Mouse (Mus musculus) liver, adult 2 months (tissue): ENCODE measurements around the gene Grin3b. TPM values are rescaled to one million over a fixed set of nuclear protein-coding genes. Genes with fewer than 3 reads are reported as not detected.
A peak's percentile ranks its signal among the peaks of the same experiment; 100 is the strongest.

ENCODE experiments used
- DNase-seq: peaks from one replicate; pipeline ENCODE4 v3.0.0-alpha.2; 2011; ENCODE audit warnings: low read depth, low spot score; ENCODE audit errors: extremely low read depth
- H3K27ac ChIP-seq: fragments of 200-500 bp; replicated peaks from 2 replicates; pipeline ENCODE4 v1.5.1; 2012; ENCODE audit warnings: low read depth, mild to moderate bottlenecking, control low read depth, inconsistent platforms, low read length; ENCODE audit not compliant: insufficient read depth
- H3K27me3 ChIP-seq: fragments of 200-500 bp; 2 replicates; pipeline ENCODE4 v1.6.1; 2012; ENCODE audit warnings: mild to moderate bottlenecking, moderate library complexity, low read length, inconsistent platforms; ENCODE audit not compliant: control insufficient read depth, insufficient read depth
- H3K36me3 ChIP-seq: fragments of 200-500 bp; 2 replicates; pipeline ENCODE4 v1.6.1; 2012; ENCODE audit warnings: low read length, inconsistent platforms; ENCODE audit not compliant: control insufficient read depth, insufficient read depth
- H3K4me1 ChIP-seq: fragments of 200-500 bp; 2 replicates; pipeline ENCODE4 v1.6.1; 2011; ENCODE audit warnings: low read length; ENCODE audit not compliant: control insufficient read depth, insufficient read depth
- H3K4me3 ChIP-seq: fragments of 200-500 bp; 2 replicates; pipeline ENCODE4 v1.5.1; 2011; ENCODE audit warnings: low read depth, mild to moderate bottlenecking, control low read depth, low read length, moderate library complexity; ENCODE audit not compliant: insufficient read depth
- H3K79me2 ChIP-seq: fragments of 200-500 bp; 2 replicates; pipeline ENCODE4 v1.6.1; 2012; ENCODE audit warnings: inconsistent platforms, mild to moderate bottlenecking, low read length, moderate library complexity; ENCODE audit not compliant: control insufficient read depth, insufficient read depth
- H3K9ac ChIP-seq: fragments of 200-500 bp; 2 replicates; pipeline ENCODE4 v1.6.1; 2012; ENCODE audit warnings: low read depth, mild to moderate bottlenecking, control low read depth, inconsistent platforms, low read length
- CTCF ChIP-seq: fragments of 200-500 bp; IDR thresholded peaks from 2 replicates; pipeline ENCODE4 v1.5.1; 2011; ENCODE audit warnings: low read depth, low read length, control low read depth
- POLR2A ChIP-seq: fragments of 200-500 bp; IDR thresholded peaks from 2 replicates; pipeline ENCODE4 v1.6.1; 2011; ENCODE audit warnings: low read length, control low read depth; ENCODE audit not compliant: insufficient read depth; ENCODE audit errors: extremely low read depth
- WGBS: fragments of 180-500 bp; shearing (Covaris S2); methylation state at CpG from one replicate; pipeline ENCODE4 v1.1.7; 2018; 5-methylcytosine and 5-hydroxymethylcytosine counted together
- polyA plus RNA-seq: library from polyadenylated mRNA; depleted of rRNA; stranded (reverse); fragments of >200 nt; gene quantifications from 2 replicates; pipeline ENCODE4 v1.2.3, GENCODE M21; 2012
- total RNA-seq: library from RNA; depleted of rRNA; stranded (reverse); fragments of >200 nt; gene quantifications from 2 replicates; pipeline ENCODE4 v1.2.3, GENCODE M21; 2014

Grin3b gene
- total and polyA plus RNA-seq, 2 experiments = 0.18 to 0.45 TPM

DNA sequence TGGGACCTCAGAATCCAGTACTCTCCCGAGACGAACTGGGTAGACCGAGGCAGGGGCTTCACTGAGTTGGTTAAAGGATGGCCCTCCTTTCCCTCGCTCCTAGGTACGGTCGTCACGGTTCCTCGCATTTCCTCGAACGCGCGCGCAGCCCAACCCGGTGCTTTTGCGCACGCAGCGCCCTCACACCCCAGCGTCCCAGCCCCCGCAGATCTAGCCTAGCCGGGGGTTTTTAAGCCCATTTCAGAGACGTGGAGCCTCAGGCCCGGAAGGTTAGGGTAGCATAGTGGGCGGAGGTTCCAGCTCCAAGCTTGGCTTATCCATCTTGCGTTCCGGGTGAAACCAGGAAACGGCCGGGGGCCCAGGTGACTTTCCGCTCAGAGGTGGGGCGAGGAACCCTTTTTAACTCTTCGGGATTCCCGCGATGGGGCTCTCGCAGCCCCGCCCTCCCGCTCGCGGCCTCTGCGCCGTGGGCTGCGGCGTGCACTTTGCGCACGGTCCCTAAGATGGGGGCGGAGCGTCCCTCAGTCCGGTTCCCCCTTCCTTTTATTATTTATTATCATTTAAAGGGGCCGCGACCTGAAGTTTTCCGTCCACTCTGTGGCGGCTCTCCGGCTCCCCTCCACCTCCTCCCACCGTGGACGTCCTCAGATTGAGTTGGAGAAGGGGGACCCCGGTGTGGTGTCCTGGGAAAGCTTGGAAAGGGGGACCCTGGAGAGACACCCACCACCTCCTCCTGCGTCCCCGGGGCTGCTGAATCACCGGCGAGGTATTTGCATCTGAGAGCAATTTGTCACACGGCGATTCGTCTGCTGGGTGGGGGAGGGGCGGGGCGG lies 43.8 kb upstream of the Grin3b start, which contains the start of gene Arid3a:
Gene Arid3a, plus strand, starts transcription at position 553 of the 833 bp plus-strand sequence.
- Histone ChIP-seq H3K27me3 (no peaks in the 10 kb centered on the region; the same call in 1 of the 2 replicates), H3K9ac (peak within 1 kb of the TSS; percentile 87), H3K36me3 (no peaks in the 10 kb centered on the region), H3K4me3 (peak within 1 kb of the TSS; percentile 88), H3K4me1 (peaks cover 8% of the 10 kb centered on the region), H3K79me2 (no peaks in the 10 kb centered on the region), H3K27ac (peak within 1 kb of the TSS; percentile 66)
- under 1% methylated on average over 63 of the region's 63 CpGs for WGBS
- peak; percentile 60 for DNase-seq
- no peak for TF ChIP-seq CTCF
- TF ChIP-seq POLR2A = no peak

DNA sequence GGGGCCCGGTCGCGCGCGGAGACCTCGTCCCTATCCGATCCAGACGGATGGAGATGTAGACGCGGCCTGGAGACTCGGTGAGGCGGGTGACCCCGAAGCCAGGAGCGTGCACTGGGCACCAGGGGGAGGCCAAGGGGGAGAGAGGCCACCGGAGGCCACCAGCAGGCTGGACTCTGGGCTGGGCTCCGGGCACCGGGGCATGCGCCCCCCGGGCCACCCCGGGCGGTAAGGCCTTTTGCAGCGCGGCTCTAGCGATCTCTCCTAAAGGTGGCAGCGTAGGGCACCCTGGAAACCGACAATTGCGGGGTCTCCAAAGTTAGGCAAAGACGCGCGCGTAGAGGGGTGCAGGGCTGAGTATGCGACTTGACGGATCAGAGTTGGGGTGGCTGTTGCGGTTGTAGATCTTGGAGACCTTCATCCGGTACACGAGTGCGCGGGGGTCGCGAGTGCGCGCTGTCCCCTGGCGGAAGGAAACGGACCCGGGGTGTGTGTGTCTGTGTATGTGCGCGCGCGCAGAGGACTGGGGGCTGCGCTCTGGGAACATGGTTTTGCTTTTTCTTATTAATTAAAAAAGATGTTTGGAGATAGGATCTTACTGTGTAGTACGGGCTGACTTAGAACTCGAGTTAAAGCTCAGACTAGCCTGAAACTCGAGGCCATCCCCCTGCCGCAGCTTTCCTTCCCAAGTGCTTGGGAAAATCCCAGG lies 43.0 kb upstream of the Grin3b start:
- WGBS = under 1% methylated on average over 54 of the region's 54 CpGs
- TF ChIP-seq CTCF = peak; percentile 11; the same call in 1 of the 2 replicates
- TF ChIP-seq POLR2A = no peak
- Histone ChIP-seq H3K9ac (peak overlapping the region; percentile 87), H3K79me2 (no peaks in the 10 kb centered on the region), H3K36me3 (no peaks in the 10 kb centered on the region), H3K4me1 (peaks cover 8% of the 10 kb centered on the region), H3K27ac (peak overlapping the region; percentile 31), H3K4me3 (peak overlapping the region; percentile 88), H3K27me3 (no peaks in the 10 kb centered on the region)
- no peak for DNase-seq

DNA sequence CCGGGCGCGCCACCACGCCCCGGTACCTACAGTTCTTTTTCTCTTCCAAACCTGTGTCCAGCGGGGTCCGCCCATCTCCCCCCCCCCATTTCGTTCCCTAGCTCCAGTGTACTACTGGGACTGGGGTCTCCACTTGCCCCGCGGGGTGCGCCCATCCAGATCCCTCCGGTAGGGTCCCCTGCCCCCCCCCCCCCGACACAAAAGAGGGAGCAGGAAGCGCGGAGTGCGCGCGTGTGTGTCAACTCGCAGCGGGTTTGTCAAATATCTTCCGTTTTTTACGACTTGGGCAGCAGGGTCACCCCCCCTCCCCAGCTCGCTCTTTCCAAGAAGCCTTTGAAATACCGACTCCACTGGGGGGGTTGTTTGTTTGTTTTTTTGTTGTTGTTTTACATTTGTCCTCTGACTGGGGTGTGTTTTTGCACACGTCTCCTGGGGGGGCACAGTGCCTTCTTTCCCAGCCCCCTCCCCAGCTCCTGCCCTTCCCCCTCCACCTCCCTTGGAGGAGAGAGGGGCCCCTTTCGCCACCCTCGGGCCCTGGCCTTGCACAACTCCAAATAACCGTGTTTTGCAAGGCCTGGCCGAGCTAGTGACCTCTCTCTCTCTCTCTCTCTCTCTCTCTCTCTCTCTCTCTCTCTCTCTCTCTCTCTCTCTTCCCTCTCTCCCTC lies 42.4 kb upstream of the Grin3b start:
- H3K27ac ChIP-seq = no peak overlapping the region
- peaks cover 10% of the 10 kb centered on the region for H3K4me1 ChIP-seq
- peak overlapping the region; percentile 88 for H3K4me3 ChIP-seq
- H3K9ac ChIP-seq = peak overlapping the region; percentile 87
- H3K79me2 ChIP-seq = no peaks in the 10 kb centered on the region
- H3K36me3 ChIP-seq = no peaks in the 10 kb centered on the region
- under 1% methylated on average over 28 of the region's 29 CpGs for WGBS
- no peaks in the 10 kb centered on the region for H3K27me3 ChIP-seq
- no peak for TF ChIP-seq POLR2A
- TF ChIP-seq CTCF = no peak
- DNase-seq = peak; percentile 54

- no peaks in the 10 kb centered on the region for H3K36me3 ChIP-seq
Observed at GRCm38 (mm10) chr10:79928907-79929701, 41.4 kb upstream of the Grin3b start.

More at GRCm38 (mm10) chr10:79928907-79929701, 41.4 kb upstream of the Grin3b start:
- WGBS = 43% methylated on average over 9 of the region's 9 CpGs
- Histone ChIP-seq H3K4me3 (no peak overlapping the region), H3K27ac (no peak overlapping the region), H3K4me1 (peaks cover 19% of the 10 kb centered on the region), H3K9ac (no peak overlapping the region), H3K27me3 (no peaks in the 10 kb centered on the region), H3K79me2 (no peaks in the 10 kb centered on the region)
- TF ChIP-seq CTCF (no peak), POLR2A (no peak)
- DNase-seq = no peak
